Mouse (Mus musculus) myocyte (in vitro differentiated cells): ENCODE measurements around the gene Nfatc2. TPM values are rescaled to one million over a fixed set of nuclear protein-coding genes. Genes with fewer than 3 reads are reported as not detected.

Experiments used
- H3K27me3 ChIP-seq: one replicate; pipeline ENCODE4 v1.6.1; 2011; ENCODE audit not compliant: control insufficient read depth, insufficient read depth, insufficient read length
- H3K36me3 ChIP-seq: one replicate; pipeline ENCODE4 v1.6.1; 2011; ENCODE audit not compliant: control insufficient read depth, insufficient read depth
- H3K4me2 ChIP-seq: one replicate; pipeline ENCODE4 v1.6.1; 2011; ENCODE audit warnings: low read depth, control low read depth
- H3K4me3 ChIP-seq: one replicate; pipeline ENCODE4 v1.5.1; 2011; ENCODE audit warnings: mild to moderate bottlenecking, control low read depth, moderate library complexity
- H3K79me2 ChIP-seq: one replicate; pipeline ENCODE4 v1.6.1; 2011; ENCODE audit not compliant: control insufficient read depth, insufficient read depth
- H3ac ChIP-seq: one replicate; pipeline ENCODE4 v1.6.1; 2011; ENCODE audit not compliant: control insufficient read depth, insufficient read length
- CEBPB ChIP-seq: IDR thresholded peaks from 2 replicates; pipeline ENCODE4 v1.6.1; 2011; ENCODE audit warnings: mild to moderate bottlenecking, moderate library complexity; ENCODE audit not compliant: poor library complexity, insufficient read depth, severe bottlenecking
- E2F4 ChIP-seq: IDR thresholded peaks from one replicate; pipeline ENCODE4 v1.6.1; 2011; ENCODE audit warnings: mild to moderate bottlenecking, control low read depth, moderate library complexity; ENCODE audit not compliant: insufficient read depth
- MAX ChIP-seq: IDR thresholded peaks from one replicate; pipeline ENCODE4 v1.6.1; 2011; ENCODE audit warnings: low read depth, mild to moderate bottlenecking, control low read depth
- MYOD1 ChIP-seq, 3 experiments: IDR thresholded peaks; one replicate each; pipeline ENCODE4 v1.6.1; 2011; ENCODE audit warnings: control low read depth in 2 of 3, low read depth in 2 of 3, mild to moderate bottlenecking in 2 of 3, moderate library complexity in 1 of 3; ENCODE audit not compliant: insufficient read length in 2 of 3, control insufficient read depth in 1 of 3
- MYOG ChIP-seq, 3 experiments: IDR thresholded peaks; one replicate each; pipeline ENCODE4 v1.6.1; 2011; ENCODE audit warnings: control low read depth in 2 of 3, low read depth in 2 of 3, mild to moderate bottlenecking in 2 of 3; ENCODE audit not compliant: insufficient read length in 2 of 3, control insufficient read depth in 1 of 3, insufficient read depth in 1 of 3
- POLR2A ChIP-seq: IDR thresholded peaks from one replicate; pipeline ENCODE4 v1.6.1; 2011; ENCODE audit warnings: low read depth, mild to moderate bottlenecking, control low read depth, moderate library complexity; ENCODE audit not compliant: insufficient read length
- POLR2AphosphoS2 ChIP-seq: IDR thresholded peaks from one replicate; pipeline ENCODE4 v1.6.1; 2011; ENCODE audit warnings: low read depth, control low read depth; ENCODE audit not compliant: insufficient read length
- REST ChIP-seq: IDR thresholded peaks from one replicate; pipeline ENCODE4 v1.6.1; 2011; ENCODE audit warnings: mild to moderate bottlenecking, control low read depth, moderate library complexity; ENCODE audit not compliant: insufficient read depth, insufficient read length
- SRF ChIP-seq: IDR thresholded peaks from one replicate; pipeline ENCODE4 v1.6.1; 2011; ENCODE audit warnings: low read depth; ENCODE audit not compliant: control insufficient read depth, insufficient read length
- TCF12 ChIP-seq: IDR thresholded peaks from one replicate; pipeline ENCODE4 v1.6.1; 2011; ENCODE audit warnings: mild to moderate bottlenecking, control low read depth; ENCODE audit not compliant: poor library complexity, insufficient read depth, severe bottlenecking
- TCF3 ChIP-seq: IDR thresholded peaks from one replicate; pipeline ENCODE4 v1.6.1; 2011; ENCODE audit warnings: low read depth, control low read depth; ENCODE audit not compliant: insufficient read length
- USF1 ChIP-seq: IDR thresholded peaks from one replicate; pipeline ENCODE4 v1.6.1; 2011; ENCODE audit warnings: low read depth, mild to moderate bottlenecking, control low read depth, moderate library complexity
- polyA plus RNA-seq: library from polyadenylated mRNA; unstranded; fragments of >200 nt; fragmentation: generic; extraction: Trizol; gene quantifications from one replicate; pipeline ENCODE4 v1.2.1, GENCODE M21; 2012; ENCODE audit warnings: missing spikeins

Gene Nfatc2
- polyA plus RNA-seq, 1 experiment, result 0.55 TPM

DNA sequence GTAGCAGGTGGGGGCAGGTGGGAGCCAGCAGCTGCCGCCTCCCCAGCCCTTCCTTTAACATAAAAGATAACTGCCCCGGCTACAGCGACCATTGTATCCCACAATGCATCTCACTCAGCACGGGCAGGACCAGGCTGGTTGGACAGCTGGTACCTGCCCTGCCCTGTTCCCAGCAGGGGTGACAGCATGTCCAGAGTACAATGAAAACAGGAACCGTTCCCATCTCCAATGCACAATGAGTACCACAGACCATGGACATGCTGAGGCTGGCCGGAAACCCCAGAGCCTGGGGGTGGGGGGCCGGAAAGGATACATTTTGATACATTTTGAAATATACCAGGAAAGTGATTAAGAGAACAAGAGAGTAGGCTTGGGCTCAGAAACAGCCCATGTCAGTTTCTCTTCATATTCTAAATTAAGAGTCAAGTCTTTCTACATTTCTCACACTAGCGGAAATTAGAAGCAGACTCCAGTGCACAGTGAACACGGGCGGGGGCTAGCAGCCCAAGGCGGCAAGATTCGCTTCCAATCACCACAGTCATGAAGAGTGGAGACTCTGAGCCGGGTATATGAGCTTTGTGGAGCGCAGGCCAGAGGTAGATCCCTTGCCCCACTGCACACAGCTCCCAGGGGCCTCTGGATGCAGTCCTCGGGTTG, 55.4 kb downstream of the Nfatc2 start:
- no peak overlapping the region for H3K4me3 ChIP-seq
- TF ChIP-seq E2F4 (no peak), TCF12 (no peak), REST (no peak), POLR2A (no peak), MAX (no peak), TCF3 (no peak), MYOD1 (IDR thresholded peaks at IDR 0.05; ENCODE audit: control insufficient read depth in 1 of 3, insufficient read length in 2 of 3, low read depth in 2 of 3) (peak in 1 of 3 experiments; percentile 40), USF1 (no peak), SRF (no peak), CEBPB (no peak), MYOG (IDR thresholded peaks at IDR 0.05; ENCODE audit: control insufficient read depth in 1 of 3, insufficient read depth in 1 of 3, insufficient read length in 2 of 3, low read depth in 2 of 3) (peak in 1 of 3 experiments; percentile 48), POLR2AphosphoS2 (no peak)
- no peaks in the 10 kb centered on the region for H3K27me3 ChIP-seq
- H3K79me2 ChIP-seq, result no peaks in the 10 kb centered on the region
- H3K4me2 ChIP-seq, result no peak overlapping the region
- H3ac ChIP-seq, result no peak overlapping the region
- no peaks in the 10 kb centered on the region for H3K36me3 ChIP-seq

DNA sequence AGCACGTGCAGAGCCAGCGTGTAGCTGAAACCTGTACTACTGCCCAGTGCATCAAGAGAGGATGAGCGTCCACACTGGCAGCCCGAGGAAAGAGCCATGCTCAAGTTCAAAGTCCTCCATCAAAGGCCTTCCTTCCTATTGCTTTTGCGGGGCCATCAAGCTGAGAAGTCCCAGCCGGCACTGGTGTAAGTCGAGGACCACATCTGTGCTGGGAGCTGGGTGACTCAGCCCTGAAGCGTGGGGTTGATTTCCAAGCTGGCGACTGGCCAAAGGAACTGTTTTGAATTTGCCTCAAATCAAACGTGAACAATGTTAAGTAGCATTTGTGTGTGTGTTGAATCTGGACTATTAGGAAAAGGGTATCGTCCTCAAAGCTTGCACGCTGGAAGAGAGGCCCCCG, 57.4 kb downstream of the Nfatc2 start:
- no peaks in the 10 kb centered on the region for H3K27me3 ChIP-seq
- no peak overlapping the region for H3K4me3 ChIP-seq
- peak overlapping the region; percentile 40 for H3K4me2 ChIP-seq
- no peak overlapping the region for H3ac ChIP-seq
- TF ChIP-seq MYOG (IDR thresholded peaks at IDR 0.05; ENCODE audit: control insufficient read depth in 1 of 3, insufficient read depth in 1 of 3, insufficient read length in 2 of 3, low read depth in 2 of 3), result peak in 1 of 3 experiments; percentile 38
- no peak for TF ChIP-seq POLR2AphosphoS2
- TF ChIP-seq MAX, result no peak
- TF ChIP-seq MYOD1 (IDR thresholded peaks at IDR 0.05; ENCODE audit: control insufficient read depth in 1 of 3, insufficient read length in 2 of 3, low read depth in 2 of 3), result peak in 2 of 3 experiments; percentile 7 to 46
- no peaks in the 10 kb centered on the region for H3K36me3 ChIP-seq
- no peaks in the 10 kb centered on the region for H3K79me2 ChIP-seq

GRCm38 (mm10) chr2:168543026-168543425, 58.4 kb downstream of the Nfatc2 start:
- no peak overlapping the region for H3K4me2 ChIP-seq
- TF ChIP-seq CEBPB, result no peak
- TF ChIP-seq TCF12, result no peak
- TF ChIP-seq USF1, result no peak
- TF ChIP-seq SRF, result no peak
- TF ChIP-seq MYOD1 (IDR thresholded peaks at IDR 0.05; ENCODE audit: control insufficient read depth in 1 of 3, insufficient read length in 2 of 3, low read depth in 2 of 3), result no peak
- TF ChIP-seq E2F4, result no peak
- no peak for TF ChIP-seq POLR2AphosphoS2
- TF ChIP-seq MYOG (IDR thresholded peaks at IDR 0.05; ENCODE audit: control insufficient read depth in 1 of 3, insufficient read depth in 1 of 3, insufficient read length in 2 of 3, low read depth in 2 of 3), result no peak
- no peak for TF ChIP-seq MAX
- no peak for TF ChIP-seq POLR2A
- no peak for TF ChIP-seq TCF3
- TF ChIP-seq REST, result no peak
- no peaks in the 10 kb centered on the region for H3K79me2 ChIP-seq
- H3K27me3 ChIP-seq, result no peaks in the 10 kb centered on the region
- H3ac ChIP-seq, result no peak overlapping the region
- H3K36me3 ChIP-seq, result no peaks in the 10 kb centered on the region
- H3K4me3 ChIP-seq, result no peak overlapping the region

DNA sequence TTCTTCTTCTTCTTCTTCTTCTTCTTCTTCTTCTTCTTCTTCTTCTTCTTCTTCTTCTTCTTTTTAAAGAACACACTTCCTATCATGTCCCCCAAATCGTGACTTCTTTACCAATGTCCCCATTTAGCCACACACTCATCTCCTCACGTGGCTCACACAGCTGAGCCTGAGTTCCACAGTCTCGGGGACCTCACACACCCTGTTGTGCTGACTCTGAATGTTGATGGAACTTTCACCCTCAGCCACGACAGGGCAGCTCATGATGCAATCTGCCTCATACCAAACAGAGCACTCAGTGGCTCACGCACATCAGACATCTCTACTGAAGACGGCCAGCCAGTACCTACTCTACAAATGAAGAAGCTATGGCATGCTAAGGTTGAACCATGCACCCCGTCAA, 60.2 kb downstream of the Nfatc2 start:
- H3ac ChIP-seq, result no peak overlapping the region
- H3K36me3 ChIP-seq, result no peaks in the 10 kb centered on the region
- H3K79me2 ChIP-seq, result no peaks in the 10 kb centered on the region
- H3K27me3 ChIP-seq, result no peaks in the 10 kb centered on the region
- H3K4me3 ChIP-seq, result no peak overlapping the region
- no peak overlapping the region for H3K4me2 ChIP-seq
- TF ChIP-seq POLR2A (no peak), MYOG (IDR thresholded peaks at IDR 0.05; ENCODE audit: control insufficient read depth in 1 of 3, insufficient read depth in 1 of 3, insufficient read length in 2 of 3, low read depth in 2 of 3) (no peak), TCF12 (no peak), MYOD1 (IDR thresholded peaks at IDR 0.05; ENCODE audit: control insufficient read depth in 1 of 3, insufficient read length in 2 of 3, low read depth in 2 of 3) (no peak), SRF (no peak)

DNA sequence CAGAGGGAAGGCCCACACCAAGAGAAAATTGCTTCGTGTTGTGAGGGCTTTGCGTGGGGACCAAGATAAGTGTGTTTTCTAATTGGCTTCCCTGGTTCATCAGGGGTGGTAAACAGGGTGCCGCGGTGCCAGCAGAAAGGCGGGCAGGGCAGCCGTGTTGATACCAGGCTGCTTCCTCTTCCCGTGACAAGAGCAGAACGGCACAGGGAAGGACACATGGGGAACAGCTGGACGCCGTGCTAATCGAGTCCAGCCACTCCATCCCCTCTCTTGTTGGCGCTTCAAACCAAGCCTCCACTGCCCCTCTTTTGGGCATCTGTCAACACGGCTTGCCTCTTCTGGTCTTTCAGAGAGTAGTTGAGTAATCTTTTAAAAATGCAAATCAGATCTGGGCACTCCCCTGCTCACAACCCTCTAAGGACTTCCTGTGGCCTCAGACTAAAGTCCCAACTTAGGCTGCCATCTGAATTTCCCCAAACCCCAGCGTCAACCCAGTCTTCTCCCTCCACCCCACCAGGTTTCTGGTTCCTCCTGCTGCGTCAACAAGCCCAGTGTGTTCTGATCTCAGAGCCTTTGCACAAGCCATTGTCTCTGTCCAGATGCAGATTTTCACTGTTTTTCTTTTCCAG, 61.7 kb downstream of the Nfatc2 start:
- no peaks in the 10 kb centered on the region for H3K27me3 ChIP-seq
- H3K36me3 ChIP-seq, result no peaks in the 10 kb centered on the region
- no peaks in the 10 kb centered on the region for H3K79me2 ChIP-seq
- H3K4me2 ChIP-seq, result no peak overlapping the region
- H3ac ChIP-seq, result no peak overlapping the region
- H3K4me3 ChIP-seq, result no peak overlapping the region
- TF ChIP-seq MAX (no peak), MYOD1 (IDR thresholded peaks at IDR 0.05; ENCODE audit: control insufficient read depth in 1 of 3, insufficient read length in 2 of 3, low read depth in 2 of 3) (peak in 2 of 3 experiments; percentile 10 to 48), MYOG (IDR thresholded peaks at IDR 0.05; ENCODE audit: control insufficient read depth in 1 of 3, insufficient read depth in 1 of 3, insufficient read length in 2 of 3, low read depth in 2 of 3) (peak in 1 of 3 experiments; percentile 14), POLR2AphosphoS2 (no peak)
